Mouse (Mus musculus) right cerebral cortex, postnatal 25 days (tissue): Measurements from ENCODE around the gene Eci1.
"Not testable (repeated sequence)": the region's sequence is repeated elsewhere in the genome, so short reads cannot be mapped to it uniquely, and the experiment has no call there.

Source experiments
- DNase-seq: peaks from one replicate; pipeline ENCODE4 v3.0.0; 2022

The Eci1 gene

GRCm38 (mm10) chr17:24441148-24441547, 14.7 kb downstream of the Eci1 start:
- DNase-seq: no peak

GRCm38 (mm10) chr17:24442107-24442506, 15.7 kb downstream of the Eci1 start:
- DNase-seq: no peak

GRCm38 (mm10) chr17:24442632-24443155, 16.3 kb downstream of the Eci1 start, which contains the start of gene Dnase1l2:
TSS of gene Dnase1l2 (minus strand) at chr17:24443105.
- no peak for DNase-seq

- no peak for DNase-seq
Measured at GRCm38 (mm10) chr17:24443409-24443808, 17.0 kb downstream of the Eci1 start.

GRCm38 (mm10) chr17:24446590-24446989, 20.1 kb downstream of the Eci1 start:
- DNase-seq: no peak

GRCm38 (mm10) chr17:24449507-24449906, 23.1 kb downstream of the Eci1 start:
- no peak for DNase-seq

- no peak for DNase-seq
Measured at GRCm38 (mm10) chr17:24451220-24451619, 24.8 kb downstream of the Eci1 start.

- no peak for DNase-seq
Measured at GRCm38 (mm10) chr17:24453372-24453771, 26.9 kb downstream of the Eci1 start.

GRCm38 (mm10) chr17:24454218-24454755, 27.8 kb downstream of the Eci1 start:
- DNase-seq: no peak

- peak; percentile 98 for DNase-seq
Measured at GRCm38 (mm10) chr17:24454756-24455522, 28.5 kb downstream of the Eci1 start.

GRCm38 (mm10) chr17:24455523-24456206, 29.2 kb downstream of the Eci1 start:
- not testable (repeated sequence) for DNase-seq

GRCm38 (mm10) chr17:24461580-24461979, 35.1 kb downstream of the Eci1 start:
- no peak for DNase-seq

- no peak for DNase-seq
Measured at GRCm38 (mm10) chr17:24462932-24463331, 36.5 kb downstream of the Eci1 start.

GRCm38 (mm10) chr17:24463374-24464133, 37.1 kb downstream of the Eci1 start:
- no peak for DNase-seq

- DNase-seq: no peak
Measured at GRCm38 (mm10) chr17:24468636-24469246, 42.3 kb downstream of the Eci1 start.

- no peak for DNase-seq
Measured at GRCm38 (mm10) chr17:24469336-24469909, 43.0 kb downstream of the Eci1 start.

GRCm38 (mm10) chr17:24469910-24470602, 43.6 kb downstream of the Eci1 start, which contains the start of the genes E4f1 and Pgp:
TSS of gene E4f1 (minus strand) at chr17:24470313.
TSS of gene Pgp (plus strand) at chr17:24470392.
- peak; percentile 99 for DNase-seq

- no peak for DNase-seq
Measured at GRCm38 (mm10) chr17:24470701-24471527, 44.5 kb downstream of the Eci1 start.

- no peak for DNase-seq
Measured at GRCm38 (mm10) chr17:24472512-24472911, 46.1 kb downstream of the Eci1 start.

GRCm38 (mm10) chr17:24473612-24474275, 47.3 kb downstream of the Eci1 start, which contains the start of gene Bricd5:
TSS of gene Bricd5 (plus strand) at chr17:24473884.
- no peak for DNase-seq
